Mouse (Mus musculus): ENCODE data around the gene Syngap1. TPM values are rescaled to one million over a fixed set of nuclear protein-coding genes. Genes with fewer than 3 reads are reported as not detected.
"Not testable (repeated sequence)": the region's sequence is repeated elsewhere in the genome, so short reads cannot be mapped to it uniquely, and the experiment has no call there.

The Syngap1 gene
- polyA plus RNA-seq, 2 experiments: 0.08 to 3.4 TPM

GRCm38 (mm10) chr17:26974547-26974946 is 33.5 kb downstream of the Syngap1 start:
- no peak for DNase-seq (ENCODE audit: low read depth in 3 of 3, low spot score in 3 of 3)
- 82% methylated on average over 15 of the region's 15 CpGs for WGBS (ENCODE audit: insufficient replicate concordance)

GRCm38 (mm10) chr17:26975415-26975814 is 34.4 kb downstream of the Syngap1 start:
- no peak overlapping the region for H3K4me2 ChIP-seq (ENCODE audit: low read depth)
- H3K4me3 ChIP-seq (ENCODE audit: insufficient read depth in 1 of 2, low read depth in 2 of 2, low read length in 2 of 2): no peak overlapping the region
- H3K27me3 ChIP-seq (ENCODE audit: control insufficient read depth, insufficient read depth, low read length): no peaks in the 10 kb centered on the region
- TF ChIP-seq EP300 (IDR thresholded peaks at IDR 0.05; ENCODE audit: low read depth) (no peak), CTCF (IDR thresholded peaks at IDR 0.05; ENCODE audit: low read depth) (peak; percentile 54)
- ATAC-seq (ENCODE audit: insufficient read depth) (no peak), DNase-seq (ENCODE audit: low read depth in 3 of 3, low spot score in 3 of 3) (no peak)
- peaks cover 13% of the 10 kb centered on the region for H3K36me3 ChIP-seq (replicated peaks; ENCODE audit: control insufficient read depth, insufficient read depth, low read depth)
- H3K9me3 ChIP-seq (ENCODE audit: control insufficient read depth, low read length): no peaks in the 10 kb centered on the region
- H3K27ac ChIP-seq: no peak overlapping the region
- H3K9ac ChIP-seq (replicated peaks): no peak overlapping the region
- peaks cover 7 to 8% of the 10 kb centered on the region in 2 experiments for H3K4me1 ChIP-seq (replicated peaks; ENCODE audit: control insufficient read depth in 2 of 2, insufficient read depth in 2 of 2, low read length in 1 of 2)

More at GRCm38 (mm10) chr17:26974547-26974946, 33.5 kb downstream of the Syngap1 start:
- Histone ChIP-seq H3K27me3 (ENCODE audit: control insufficient read depth, insufficient read depth, low read length) (no peaks in the 10 kb centered on the region), H3K4me2 (ENCODE audit: low read depth) (peak overlapping the region; percentile 84), H3K4me1 (replicated peaks; ENCODE audit: control insufficient read depth in 2 of 2, insufficient read depth in 2 of 2, low read length in 1 of 2) (peaks cover 7 to 8% of the 10 kb centered on the region in 2 experiments), H3K27ac (no peak overlapping the region), H3K36me3 (replicated peaks; ENCODE audit: control insufficient read depth, insufficient read depth, low read depth) (peaks cover 13% of the 10 kb centered on the region), H3K9me3 (ENCODE audit: control insufficient read depth, low read length) (no peaks in the 10 kb centered on the region), H3K4me3 (ENCODE audit: insufficient read depth in 1 of 2, low read depth in 2 of 2, low read length in 2 of 2) (no peak overlapping the region), H3K9ac (replicated peaks) (no peak overlapping the region)
- no peak for ATAC-seq (ENCODE audit: insufficient read depth)
- TF ChIP-seq CTCF (IDR thresholded peaks at IDR 0.05; ENCODE audit: low read depth): no peak
- TF ChIP-seq EP300 (IDR thresholded peaks at IDR 0.05; ENCODE audit: low read depth): no peak

DNA sequence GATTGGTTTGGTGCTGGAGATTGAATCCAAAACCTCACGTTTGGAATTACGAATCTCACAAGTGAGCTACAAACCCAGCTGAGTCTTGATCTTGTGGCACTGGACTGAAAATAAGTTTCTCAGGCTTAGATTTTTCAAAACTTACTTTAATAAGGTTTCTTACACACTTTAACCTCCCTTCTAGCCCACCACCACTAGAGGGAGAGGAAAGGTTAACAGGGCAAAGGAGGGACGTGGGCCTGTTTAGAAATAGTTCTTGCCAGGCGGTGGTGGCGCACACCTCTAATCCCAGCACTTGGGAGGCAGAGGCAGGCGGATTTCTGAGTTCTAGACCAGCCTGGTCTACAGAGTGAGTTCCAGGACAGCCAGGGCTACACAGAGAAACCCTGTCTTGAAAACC is 36.3 kb downstream of the Syngap1 start:
- WGBS (ENCODE audit: insufficient replicate concordance): 76% methylated on average over 6 of the region's 6 CpGs

DNA sequence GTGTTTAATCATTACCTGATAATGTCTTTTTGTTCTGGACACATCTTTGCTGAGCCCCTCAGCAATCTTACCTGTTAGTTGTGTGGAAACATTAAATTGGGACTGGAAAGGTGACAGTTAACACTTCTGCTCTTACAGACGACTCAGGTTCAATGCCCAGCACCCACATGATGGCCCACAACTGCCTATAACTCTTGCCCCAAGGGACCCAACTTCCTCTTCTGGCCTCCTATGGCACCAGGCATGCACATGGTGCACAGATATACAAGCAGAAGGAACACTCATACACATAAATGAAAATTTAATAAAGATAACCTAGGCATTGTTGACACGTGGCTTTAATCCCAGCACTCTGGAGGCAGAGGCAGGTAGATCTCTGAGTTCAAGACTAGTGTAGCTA is 38.4 kb downstream of the Syngap1 start:
- H3K4me1 ChIP-seq (replicated peaks; ENCODE audit: control insufficient read depth in 2 of 2, insufficient read depth in 2 of 2, low read length in 1 of 2): no peaks in the 10 kb centered on the region; a peak in 1 of 4 replicates
- no peak for ATAC-seq (ENCODE audit: insufficient read depth)
- no peak overlapping the region for H3K4me3 ChIP-seq (ENCODE audit: insufficient read depth in 1 of 2, low read depth in 2 of 2, low read length in 2 of 2)
- no peak for DNase-seq (ENCODE audit: low read depth in 3 of 3, low spot score in 3 of 3)
- H3K36me3 ChIP-seq (replicated peaks; ENCODE audit: control insufficient read depth, insufficient read depth, low read depth): peaks cover 13% of the 10 kb centered on the region
- H3K9ac ChIP-seq (replicated peaks): no peak overlapping the region
- TF ChIP-seq EP300 (IDR thresholded peaks at IDR 0.05; ENCODE audit: low read depth): no peak
- no peak for TF ChIP-seq CTCF (IDR thresholded peaks at IDR 0.05; ENCODE audit: low read depth)
- H3K27me3 ChIP-seq (ENCODE audit: control insufficient read depth, insufficient read depth, low read length): no peaks in the 10 kb centered on the region
- no peak overlapping the region for H3K27ac ChIP-seq
- WGBS (ENCODE audit: insufficient replicate concordance): 48% methylated on average over 2 of the region's 2 CpGs
- no peak overlapping the region for H3K4me2 ChIP-seq (ENCODE audit: low read depth)
- H3K9me3 ChIP-seq (ENCODE audit: control insufficient read depth, low read length): no peaks in the 10 kb centered on the region

More for the DNA sequence above, 36.3 kb downstream of the Syngap1 start:
- not testable (repeated sequence) for H3K9ac ChIP-seq (replicated peaks); ATAC-seq (ENCODE audit: insufficient read depth); H3K27me3 ChIP-seq (ENCODE audit: control insufficient read depth, insufficient read depth, low read length); H3K4me1 ChIP-seq (replicated peaks; ENCODE audit: control insufficient read depth in 2 of 2, insufficient read depth in 2 of 2, low read length in 1 of 2); H3K9me3 ChIP-seq (ENCODE audit: control insufficient read depth, low read length); H3K4me3 ChIP-seq (ENCODE audit: insufficient read depth in 1 of 2, low read depth in 2 of 2, low read length in 2 of 2); DNase-seq (ENCODE audit: low read depth in 3 of 3, low spot score in 3 of 3); H3K27ac ChIP-seq; H3K4me2 ChIP-seq (ENCODE audit: low read depth)
- H3K36me3 ChIP-seq (replicated peaks; ENCODE audit: control insufficient read depth, insufficient read depth, low read depth): peaks cover 13% of the 10 kb centered on the region
- TF ChIP-seq CTCF (IDR thresholded peaks at IDR 0.05; ENCODE audit: low read depth): peak; percentile 17; the same call in 1 of the 2 replicates

DNA sequence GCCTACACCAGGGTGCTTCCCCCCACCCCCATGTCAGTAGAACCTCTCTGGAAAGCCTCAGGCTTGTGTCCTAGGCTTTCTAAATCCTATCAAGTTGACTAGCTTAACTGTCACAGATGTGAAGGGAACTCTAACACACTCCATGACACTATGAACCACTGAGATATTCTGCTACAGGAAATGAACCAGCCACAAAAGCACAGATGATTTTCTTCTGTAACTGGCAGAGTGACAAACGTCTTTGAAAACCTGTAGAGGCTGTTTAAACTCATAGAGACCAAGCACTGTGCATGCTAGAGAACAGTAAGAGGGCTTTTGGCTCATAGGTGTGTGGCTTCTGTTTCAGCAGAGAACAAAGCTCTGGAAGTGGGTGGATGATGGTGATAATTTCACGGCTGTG is 40.0 kb downstream of the Syngap1 start:
- H3K27me3 ChIP-seq (ENCODE audit: control insufficient read depth, insufficient read depth, low read length): no peaks in the 10 kb centered on the region
- H3K4me2 ChIP-seq (ENCODE audit: low read depth): no peak overlapping the region
- no peak for DNase-seq (ENCODE audit: low read depth in 3 of 3, low spot score in 3 of 3)
- H3K9ac ChIP-seq (replicated peaks): no peak overlapping the region
- WGBS (ENCODE audit: insufficient replicate concordance): 13% methylated on average over 2 of the region's 2 CpGs
- ATAC-seq (ENCODE audit: insufficient read depth): no peak
- no peak overlapping the region for H3K4me3 ChIP-seq (ENCODE audit: insufficient read depth in 1 of 2, low read depth in 2 of 2, low read length in 2 of 2)
- TF ChIP-seq CTCF (IDR thresholded peaks at IDR 0.05; ENCODE audit: low read depth): no peak
- TF ChIP-seq EP300 (IDR thresholded peaks at IDR 0.05; ENCODE audit: low read depth): no peak
- peaks cover 10% of the 10 kb centered on the region for H3K36me3 ChIP-seq (replicated peaks; ENCODE audit: control insufficient read depth, insufficient read depth, low read depth)
- H3K4me1 ChIP-seq (replicated peaks; ENCODE audit: control insufficient read depth in 2 of 2, insufficient read depth in 2 of 2, low read length in 1 of 2): no peaks in the 10 kb centered on the region
- H3K27ac ChIP-seq: no peak overlapping the region
- H3K9me3 ChIP-seq (ENCODE audit: control insufficient read depth, low read length): no peaks in the 10 kb centered on the region

Measured in liver, embryonic 14.5 days (tissue).